Mouse (Mus musculus) spleen, postnatal 36 days (tissue): ENCODE measurements around the gene Muc4.

ENCODE experiments used
- DNase-seq, 2 experiments: peaks; one replicate each; pipeline ENCODE4 v3.0.0; 2022; ENCODE audit warnings: low spot score in 2 of 2, mixed read lengths in 1 of 2

The Muc4 gene

GRCm38 (mm10) chr16:32726501-32726900 lies 9.2 kb upstream of the Muc4 start:
- no peak for DNase-seq

- no peak for DNase-seq
Observed at GRCm38 (mm10) chr16:32728240-32728639, 7.4 kb upstream of the Muc4 start.

- no peak for DNase-seq
Observed at GRCm38 (mm10) chr16:32728730-32729129, 7.0 kb upstream of the Muc4 start.

- DNase-seq, result no peak
Observed at GRCm38 (mm10) chr16:32733213-32733612, 2.5 kb upstream of the Muc4 start.

- DNase-seq, result no peak
Observed at GRCm38 (mm10) chr16:32736022-32736421, 336 bp downstream of the Muc4 start.

- no peak for DNase-seq
Observed at GRCm38 (mm10) chr16:32740003-32740663, 4.4 kb downstream of the Muc4 start.

GRCm38 (mm10) chr16:32741366-32741765 lies 5.7 kb downstream of the Muc4 start:
- no peak for DNase-seq

GRCm38 (mm10) chr16:32742712-32743111 lies 7.0 kb downstream of the Muc4 start:
- DNase-seq, result no peak

GRCm38 (mm10) chr16:32745852-32746251 lies 10.2 kb downstream of the Muc4 start:
- DNase-seq, result no peak

GRCm38 (mm10) chr16:32750242-32751127 lies 14.8 kb downstream of the Muc4 start:
- no peak for DNase-seq

GRCm38 (mm10) chr16:32764550-32764949 lies 28.9 kb downstream of the Muc4 start:
- no peak for DNase-seq

GRCm38 (mm10) chr16:32764961-32765360 lies 29.3 kb downstream of the Muc4 start:
- no peak for DNase-seq

- DNase-seq, result no peak
Observed at GRCm38 (mm10) chr16:32766904-32767303, 31.2 kb downstream of the Muc4 start.

GRCm38 (mm10) chr16:32776676-32777075 lies 41.0 kb downstream of the Muc4 start:
- DNase-seq, result no peak

- no peak for DNase-seq
Observed at GRCm38 (mm10) chr16:32778956-32779355, 43.3 kb downstream of the Muc4 start.

GRCm38 (mm10) chr16:32783324-32784062 lies 47.8 kb downstream of the Muc4 start:
- DNase-seq, result no peak

- DNase-seq, result no peak
Observed at GRCm38 (mm10) chr16:32784840-32785239, 49.2 kb downstream of the Muc4 start.

- DNase-seq, result no peak
Observed at GRCm38 (mm10) chr16:32790056-32790455, 54.4 kb downstream of the Muc4 start.

- DNase-seq, result no peak
Observed at GRCm38 (mm10) chr16:32795177-32795576, 59.5 kb downstream of the Muc4 start.

GRCm38 (mm10) chr16:32796676-32797425 lies 61.2 kb downstream of the Muc4 start:
- no peak for DNase-seq

GRCm38 (mm10) chr16:32797426-32797689 lies 61.7 kb downstream of the Muc4 start, which contains the start of gene Muc20:
Muc20 (minus strand) TSS chr16:32797435.
- no peak for DNase-seq
